Mouse (Mus musculus) adrenal gland, postnatal 25 days (tissue): ENCODE measurements around the gene Olfr850. TPM values are rescaled to one million over a fixed set of nuclear protein-coding genes. Genes with fewer than 3 reads are reported as not detected.

Experiments used
- DNase-seq: peaks from one replicate; pipeline ENCODE4 v3.0.0; 2021; ENCODE audit warnings: mixed read lengths
- long read RNA-seq: library from polyadenylated mRNA; stranded (forward); transcript quantifications from one replicate; pipeline ENCODE4 v2.0.0, GENCODE M21; 2021
- total RNA-seq: library from RNA; stranded (reverse); gene quantifications from 2 replicates; pipeline ENCODE4 v1.2.3, GENCODE M21; 2021

The Olfr850 gene
- not detected in 2 replicates for total RNA-seq
- long read RNA-seq, result 0 reads

- no peak for DNase-seq
Observed at GRCm38 (mm10) chr9:19478148-19478547, at the start of gene Olfr850. Olfr850 (minus strand) TSS chr9:19478248.

GRCm38 (mm10) chr9:19492995-19493394 is 14.9 kb upstream of the Olfr850 start, which contains the start of gene Olfr851:
Olfr851 (plus strand) TSS chr9:19493295.
- DNase-seq, result no peak

- DNase-seq, result no peak
Observed at GRCm38 (mm10) chr9:19439966-19440365, 38.1 kb downstream of the Olfr850 start, which contains the start of gene Olfr849. Olfr849 (plus strand) TSS chr9:19440266.

Other genes starting within 250 kb of the Olfr850 start
- gene Olfr843, start 226.3 kb downstream of the Olfr850 start, total RNA-seq, result not detected in 2 replicates
- not detected in 2 replicates for gene Olfr844, start 161.9 kb downstream of the Olfr850 start, total RNA-seq
- gene Olfr845, start 141.8 kb downstream of the Olfr850 start, total RNA-seq, result not detected in 2 replicates
- not detected in 2 replicates for gene Olfr846, start 114.2 kb downstream of the Olfr850 start, total RNA-seq
- gene Olfr847, start 99.6 kb downstream of the Olfr850 start, total RNA-seq, result not detected in 2 replicates
- not detected in 2 replicates for gene Olfr849, start 38.0 kb downstream of the Olfr850 start, total RNA-seq
- gene Olfr851, start 15.0 kb upstream of the Olfr850 start, total RNA-seq, result not detected in 2 replicates
- gene Olfr853, start 62.8 kb upstream of the Olfr850 start, total RNA-seq, result not detected in 2 replicates
- gene Olfr854, start 89.1 kb upstream of the Olfr850 start, total RNA-seq, result not detected in 2 replicates
- not detected in 2 replicates for gene Olfr855, start 104.4 kb upstream of the Olfr850 start, total RNA-seq
- 24.7 and 30.1 TPM in 2 replicates for gene Zfp317, start 143.9 kb upstream of the Olfr850 start, total RNA-seq
- not detected in 2 replicates for gene Olfr857, start 231.2 kb upstream of the Olfr850 start, total RNA-seq